Mouse (Mus musculus): ENCODE results near the gene Gm20388. TPM values are rescaled to one million over a fixed set of nuclear protein-coding genes. Genes with fewer than 3 reads are reported as not detected.

The Gm20388 gene
- polyA plus RNA-seq, 2 experiments: 8.5 TPM; not detected in 1

DNA sequence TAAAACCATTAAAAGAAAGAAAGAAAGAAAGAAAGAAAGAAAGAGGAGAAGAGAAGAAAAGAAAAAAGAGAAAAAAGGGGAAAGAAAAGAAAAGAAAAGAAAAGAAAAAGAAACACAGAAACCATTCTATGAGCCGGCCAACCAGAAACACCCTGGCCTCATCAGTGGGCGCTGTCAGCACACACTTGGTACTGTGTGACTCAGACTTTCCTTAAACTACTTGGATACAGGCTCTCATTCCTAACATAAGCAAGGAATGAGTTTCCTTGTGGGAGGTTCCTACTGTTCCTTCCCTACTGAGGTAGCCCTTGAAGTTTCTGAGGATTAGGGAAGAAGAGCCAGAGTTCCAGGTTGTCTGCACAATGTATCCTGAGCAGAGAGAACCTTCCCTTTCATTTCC, 3420.7 kb downstream of the Gm20388 start:
- WGBS (ENCODE audit: insufficient replicate concordance): 53% methylated on average over 2 of the region's 2 CpGs
- peaks cover 15 to 34% of the 10 kb centered on the region in 2 experiments; a peak in 3 of 4 replicates for H3K4me1 ChIP-seq (replicated peaks; ENCODE audit: control insufficient read depth in 2 of 2, insufficient read depth in 2 of 2, low read length in 1 of 2)

DNA sequence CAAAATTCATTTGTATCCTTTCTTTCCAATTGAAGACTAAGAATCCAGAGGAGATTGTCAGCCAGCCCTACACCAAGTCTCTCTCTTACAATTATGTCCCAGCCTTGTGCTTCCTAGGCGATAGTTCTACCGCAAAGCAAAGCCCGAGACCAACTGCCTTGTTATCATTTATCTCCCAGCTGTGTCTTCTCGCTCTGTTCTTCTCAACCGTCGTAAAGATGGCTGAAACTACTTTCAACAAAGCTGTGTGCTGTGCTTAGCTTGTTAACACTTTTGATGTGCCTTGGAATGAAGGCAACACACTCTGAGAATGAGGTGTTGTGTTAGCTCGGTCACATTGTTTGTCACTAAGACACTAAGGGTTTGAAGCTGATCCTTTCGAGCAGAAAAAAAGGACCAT, 3421.2 kb downstream of the Gm20388 start:
- Histone ChIP-seq H3K27me3 (ENCODE audit: control insufficient read depth, insufficient read depth, low read length) (no peaks in the 10 kb centered on the region), H3K4me1 (replicated peaks; ENCODE audit: control insufficient read depth in 2 of 2, insufficient read depth in 2 of 2, low read length in 1 of 2) (peaks cover 15 to 34% of the 10 kb centered on the region in 2 experiments; a peak in 3 of 4 replicates), H3K4me3 (ENCODE audit: insufficient read depth in 1 of 2, low read depth in 2 of 2, low read length in 2 of 2) (peak overlapping the region; percentile 51 to 70; a peak in 3 of 4 replicates), H3K4me2 (ENCODE audit: low read depth) (peak overlapping the region; percentile 76), H3K27ac (peak overlapping the region; percentile 63), H3K36me3 (replicated peaks; ENCODE audit: control insufficient read depth, insufficient read depth, low read depth) (no peaks in the 10 kb centered on the region), H3K9ac (replicated peaks) (peak overlapping the region; percentile 18; the same call in 1 of the 2 replicates), H3K9me3 (ENCODE audit: control insufficient read depth, low read length) (no peaks in the 10 kb centered on the region)
- 10% methylated on average over 8 of the region's 8 CpGs for WGBS (ENCODE audit: insufficient replicate concordance)
- TF ChIP-seq EP300 (IDR thresholded peaks at IDR 0.05; ENCODE audit: low read depth) (peak; percentile 77), CTCF (IDR thresholded peaks at IDR 0.05; ENCODE audit: low read depth) (no peak)
- ATAC-seq (ENCODE audit: insufficient read depth) (peak; percentile 50; the same call in 1 of the 2 replicates), DNase-seq (ENCODE audit: low read depth in 3 of 3, low spot score in 3 of 3) (no peak)

More for the DNA sequence above, 3420.7 kb downstream of the Gm20388 start:
- Histone ChIP-seq H3K36me3 (replicated peaks; ENCODE audit: control insufficient read depth, insufficient read depth, low read depth) (no peaks in the 10 kb centered on the region), H3K4me2 (ENCODE audit: low read depth) (peak overlapping the region; percentile 76), H3K4me3 (ENCODE audit: insufficient read depth in 1 of 2, low read depth in 2 of 2, low read length in 2 of 2) (no peak overlapping the region), H3K27ac (no peak overlapping the region), H3K9me3 (ENCODE audit: control insufficient read depth, low read length) (no peaks in the 10 kb centered on the region), H3K27me3 (ENCODE audit: control insufficient read depth, insufficient read depth, low read length) (no peaks in the 10 kb centered on the region), H3K9ac (replicated peaks) (no peak overlapping the region)
- no peak for TF ChIP-seq CTCF (IDR thresholded peaks at IDR 0.05; ENCODE audit: low read depth)
- no peak for TF ChIP-seq EP300 (IDR thresholded peaks at IDR 0.05; ENCODE audit: low read depth)
- DNase-seq (ENCODE audit: low read depth in 3 of 3, low spot score in 3 of 3): no peak
- ATAC-seq (ENCODE audit: insufficient read depth): no peak

DNA sequence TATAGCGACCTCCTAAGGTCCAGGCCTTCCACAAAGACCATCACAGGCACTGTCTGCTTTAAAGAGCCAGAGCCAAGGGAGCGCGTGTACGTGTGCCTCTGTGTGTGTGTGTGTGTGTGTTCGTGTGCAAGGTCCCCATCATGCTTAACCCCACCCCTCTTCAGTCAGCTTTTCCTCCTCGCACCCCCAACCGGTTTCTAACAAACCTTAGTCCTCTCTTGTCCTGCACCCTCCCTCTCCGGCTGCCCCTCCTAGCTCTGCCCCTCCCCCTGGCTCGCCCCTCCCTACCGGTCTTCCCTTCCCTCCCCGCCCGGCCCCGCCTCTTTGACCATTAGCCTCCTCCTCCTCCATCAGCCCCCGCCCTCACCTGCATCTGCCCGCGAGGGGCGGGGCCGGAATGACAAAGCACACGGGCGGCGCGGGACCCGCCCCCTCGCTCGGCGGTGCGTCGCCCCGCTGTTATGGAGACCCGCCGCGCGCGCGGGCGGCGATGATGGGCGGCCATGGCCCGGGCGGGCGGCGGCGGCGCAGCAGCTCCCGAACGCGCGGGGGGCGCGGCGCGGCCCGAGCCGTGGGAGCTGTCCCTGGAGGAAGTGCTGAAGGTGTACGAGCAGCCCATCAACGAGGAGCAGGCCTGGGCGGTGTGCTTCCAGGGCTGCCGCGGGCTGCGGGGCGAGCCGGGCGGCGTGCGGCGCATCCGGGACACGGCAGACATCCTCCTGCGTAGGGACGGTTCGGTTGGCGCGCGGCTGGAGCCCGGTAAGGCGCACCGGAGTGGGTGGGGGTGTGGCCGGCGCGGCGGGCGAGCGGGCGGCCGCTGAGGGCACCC, 3421.8 kb downstream of the Gm20388 start, which contains the start of gene Spire2:
Gene Spire2 (plus strand): TSS at position 452 of the 829 bp plus-strand sequence.
- Histone ChIP-seq H3K4me3 (ENCODE audit: insufficient read depth in 1 of 2, low read depth in 2 of 2, low read length in 2 of 2) (peak within 1 kb of the TSS; percentile 51 to 70), H3K27ac (peak within 1 kb of the TSS; percentile 63), H3K27me3 (ENCODE audit: control insufficient read depth, insufficient read depth, low read length) (no peaks in the 10 kb centered on the region), H3K9ac (replicated peaks) (peak within 1 kb of the TSS; percentile 43), H3K4me2 (ENCODE audit: low read depth) (peak within 1 kb of the TSS; percentile 76), H3K4me1 (replicated peaks; ENCODE audit: control insufficient read depth in 2 of 2, insufficient read depth in 2 of 2, low read length in 1 of 2) (peaks cover 15 to 31% of the 10 kb centered on the region in 2 experiments; a peak in 3 of 4 replicates), H3K36me3 (replicated peaks; ENCODE audit: control insufficient read depth, insufficient read depth, low read depth) (no peaks in the 10 kb centered on the region), H3K9me3 (ENCODE audit: control insufficient read depth, low read length) (no peaks in the 10 kb centered on the region)
- ATAC-seq (ENCODE audit: insufficient read depth) (peak; percentile 85), DNase-seq (ENCODE audit: low read depth in 3 of 3, low spot score in 3 of 3) (peak; percentile 54 to 78 (median 69))
- TF ChIP-seq CTCF (IDR thresholded peaks at IDR 0.05; ENCODE audit: low read depth) (no peak), EP300 (IDR thresholded peaks at IDR 0.05; ENCODE audit: low read depth) (no peak)
- WGBS (ENCODE audit: insufficient replicate concordance): under 1% methylated on average over 85 of the region's 85 CpGs

DNA sequence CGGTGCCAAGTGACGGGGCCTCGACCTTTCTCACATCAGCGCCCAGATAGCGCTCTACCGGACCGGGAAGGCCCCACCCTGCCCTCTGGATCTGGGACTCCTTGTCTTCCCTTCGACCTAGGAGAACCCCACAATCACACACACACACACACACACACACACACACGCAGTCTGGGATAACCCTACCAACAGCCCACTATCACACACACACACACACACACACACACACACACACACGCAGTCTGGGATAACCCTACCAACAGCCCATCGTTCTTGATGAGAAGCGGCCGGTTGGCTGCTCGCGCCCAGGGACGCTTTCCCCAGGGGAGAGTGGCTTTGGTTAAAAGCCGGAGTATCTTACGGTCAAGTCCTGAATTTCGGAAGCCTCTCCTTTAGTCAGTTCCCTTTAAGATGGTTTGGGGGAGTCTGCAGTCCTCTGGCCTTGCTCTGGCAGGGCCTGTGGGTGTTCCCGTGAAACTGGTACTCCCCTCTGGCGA, 3422.5 kb downstream of the Gm20388 start:
- ATAC-seq (ENCODE audit: insufficient read depth): no peak; the same call in 1 of the 2 replicates

DNA sequence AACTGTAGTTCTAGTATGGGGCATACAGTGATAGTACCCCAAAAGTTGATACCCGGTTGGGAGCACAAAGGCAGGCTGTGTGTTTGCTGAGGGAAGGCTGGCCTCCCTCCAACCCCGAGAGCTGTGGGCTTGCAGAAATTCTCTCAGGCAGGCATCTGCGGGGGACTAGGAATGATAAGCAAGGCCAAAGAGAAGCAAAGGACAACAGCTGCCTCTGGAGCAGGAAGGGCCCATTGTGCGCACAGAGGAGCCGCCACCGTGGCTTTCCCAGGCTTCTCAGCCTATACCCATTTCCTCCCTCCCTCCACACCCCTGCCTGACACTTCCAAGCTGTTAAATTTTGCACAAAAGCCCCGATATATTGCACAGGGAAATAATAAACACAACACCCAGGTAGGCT, 3423.2 kb downstream of the Gm20388 start:
- H3K4me2 ChIP-seq (ENCODE audit: low read depth): peak overlapping the region; percentile 76
- no peak overlapping the region for H3K27ac ChIP-seq
- no peaks in the 10 kb centered on the region for H3K36me3 ChIP-seq (replicated peaks; ENCODE audit: control insufficient read depth, insufficient read depth, low read depth)
- ATAC-seq (ENCODE audit: insufficient read depth): no peak
- TF ChIP-seq CTCF (IDR thresholded peaks at IDR 0.05; ENCODE audit: low read depth) (no peak), EP300 (IDR thresholded peaks at IDR 0.05; ENCODE audit: low read depth) (no peak)
- H3K4me3 ChIP-seq (ENCODE audit: insufficient read depth in 1 of 2, low read depth in 2 of 2, low read length in 2 of 2): peak overlapping the region in 1 of 2 experiments; percentile 16; a peak in 2 of 4 replicates
- no peaks in the 10 kb centered on the region for H3K9me3 ChIP-seq (ENCODE audit: control insufficient read depth, low read length)
- no peak for DNase-seq (ENCODE audit: low read depth in 3 of 3, low spot score in 3 of 3)
- H3K4me1 ChIP-seq (replicated peaks; ENCODE audit: control insufficient read depth in 2 of 2, insufficient read depth in 2 of 2, low read length in 1 of 2): peaks cover 15 to 29% of the 10 kb centered on the region in 2 experiments; a peak in 3 of 4 replicates
- WGBS (ENCODE audit: insufficient replicate concordance): 12% methylated on average over 7 of the region's 7 CpGs
- H3K27me3 ChIP-seq (ENCODE audit: control insufficient read depth, insufficient read depth, low read length): no peaks in the 10 kb centered on the region
- no peak overlapping the region for H3K9ac ChIP-seq (replicated peaks)

More for the DNA sequence above, 3422.5 kb downstream of the Gm20388 start:
- peak overlapping the region; percentile 51 to 70 for H3K4me3 ChIP-seq (ENCODE audit: insufficient read depth in 1 of 2, low read depth in 2 of 2, low read length in 2 of 2)
- 13% methylated on average over 17 of the region's 21 CpGs for WGBS (ENCODE audit: insufficient replicate concordance)
- H3K27me3 ChIP-seq (ENCODE audit: control insufficient read depth, insufficient read depth, low read length): no peaks in the 10 kb centered on the region
- H3K9me3 ChIP-seq (ENCODE audit: control insufficient read depth, low read length): no peaks in the 10 kb centered on the region
- H3K4me2 ChIP-seq (ENCODE audit: low read depth): peak overlapping the region; percentile 76
- peaks cover 15 to 29% of the 10 kb centered on the region in 2 experiments; a peak in 3 of 4 replicates for H3K4me1 ChIP-seq (replicated peaks; ENCODE audit: control insufficient read depth in 2 of 2, insufficient read depth in 2 of 2, low read length in 1 of 2)
- H3K27ac ChIP-seq: no peak overlapping the region
- no peaks in the 10 kb centered on the region for H3K36me3 ChIP-seq (replicated peaks; ENCODE audit: control insufficient read depth, insufficient read depth, low read depth)
- no peak for TF ChIP-seq EP300 (IDR thresholded peaks at IDR 0.05; ENCODE audit: low read depth)
- no peak for TF ChIP-seq CTCF (IDR thresholded peaks at IDR 0.05; ENCODE audit: low read depth)
- DNase-seq (ENCODE audit: low read depth in 3 of 3, low spot score in 3 of 3): no peak
- H3K9ac ChIP-seq (replicated peaks): no peak overlapping the region; the same call in 1 of the 2 replicates

Data from liver, embryonic 14.5 days (tissue).